Mouse (Mus musculus): Measurements from ENCODE around the gene Crtam. TPM values are rescaled to one million over a fixed set of nuclear protein-coding genes. Genes with fewer than 3 reads are reported as not detected.

Gene Crtam
- total RNA-seq, 2 experiments from 2014 or later, result not detected

Other genes starting within 250 kb of the Crtam start
- 1,000 to 10,000 TPM; 2,045 to 2,355 TPM for gene Hspa8, start 203.6 kb downstream of the Crtam start, total RNA-seq (2021)
- gene Bsx, start 130.5 kb downstream of the Crtam start, total RNA-seq (2021), result not detected
- under 1 TPM; 0.38 to 0.85 TPM for gene Jhy, start 40.5 kb downstream of the Crtam start, total RNA-seq (2021)
- 10 to 100 TPM; 29.0 to 30.4 TPM for gene Ubash3b, start 157.1 kb upstream of the Crtam start, total RNA-seq (2021)